Mouse (Mus musculus) cerebral cortex, adult 2 months (tissue): ENCODE results near the gene Podn.

ENCODE experiments used
- WGBS: fragments of 180-500 bp; shearing (Covaris S2); methylation state at CpG from one replicate; pipeline ENCODE4 v1.1.7; 2018; 5-methylcytosine and 5-hydroxymethylcytosine counted together

The Podn gene

DNA sequence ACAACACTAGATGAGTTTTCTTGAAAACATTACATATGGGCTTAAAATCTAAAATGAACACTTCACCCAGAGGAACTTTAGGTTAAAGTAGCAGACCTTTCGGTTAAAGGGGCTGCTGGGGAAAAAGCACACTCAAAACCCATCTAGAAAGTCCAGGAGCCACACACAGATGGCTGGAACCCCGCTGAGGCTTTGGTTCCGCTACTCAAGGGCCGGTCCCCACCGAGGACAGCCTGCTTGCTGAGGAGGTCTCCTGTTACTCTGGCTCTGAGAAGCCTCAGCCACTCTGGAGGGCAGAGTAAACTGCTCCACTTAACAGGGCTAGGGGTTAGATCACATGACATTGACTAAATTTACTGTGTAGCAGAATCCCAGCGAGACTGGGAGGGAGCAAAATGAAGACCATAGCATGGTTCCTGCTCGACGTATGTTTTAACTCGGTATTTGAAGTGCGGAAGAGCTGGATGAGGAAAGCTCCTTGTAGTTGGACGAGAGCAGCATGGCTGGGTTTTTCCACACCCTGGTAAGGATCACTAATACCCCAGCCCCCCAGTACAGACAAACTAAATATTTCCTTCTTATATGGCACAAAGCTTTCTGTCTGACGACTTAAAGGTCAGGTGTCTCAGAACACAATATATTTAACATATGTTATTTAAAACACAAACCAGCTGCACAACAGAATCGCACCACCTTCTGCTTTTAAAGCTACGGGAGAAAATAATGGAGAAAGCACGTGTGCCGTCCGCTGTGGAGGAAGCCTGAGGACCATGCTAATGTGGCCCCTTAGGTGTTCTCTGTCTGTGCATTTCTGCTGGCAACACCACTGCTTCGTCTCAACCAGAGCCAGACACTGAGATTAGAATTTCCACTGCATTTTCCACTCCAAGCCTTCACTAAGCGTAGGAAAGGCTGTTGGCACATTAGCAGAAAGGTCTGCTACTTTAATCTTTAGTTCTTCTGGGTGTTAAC is 50.8 kb downstream of the Podn start:
- WGBS = 84% methylated on average over 19 of the region's 19 CpGs

- WGBS = 80% methylated on average over 8 of the region's 8 CpGs
Measured at GRCm38 (mm10) chr4:108037027-108037426, 59.2 kb downstream of the Podn start.

- 59% methylated on average over 8 of the region's 8 CpGs for WGBS
Measured at GRCm38 (mm10) chr4:108033041-108033764, 63.0 kb downstream of the Podn start.

DNA sequence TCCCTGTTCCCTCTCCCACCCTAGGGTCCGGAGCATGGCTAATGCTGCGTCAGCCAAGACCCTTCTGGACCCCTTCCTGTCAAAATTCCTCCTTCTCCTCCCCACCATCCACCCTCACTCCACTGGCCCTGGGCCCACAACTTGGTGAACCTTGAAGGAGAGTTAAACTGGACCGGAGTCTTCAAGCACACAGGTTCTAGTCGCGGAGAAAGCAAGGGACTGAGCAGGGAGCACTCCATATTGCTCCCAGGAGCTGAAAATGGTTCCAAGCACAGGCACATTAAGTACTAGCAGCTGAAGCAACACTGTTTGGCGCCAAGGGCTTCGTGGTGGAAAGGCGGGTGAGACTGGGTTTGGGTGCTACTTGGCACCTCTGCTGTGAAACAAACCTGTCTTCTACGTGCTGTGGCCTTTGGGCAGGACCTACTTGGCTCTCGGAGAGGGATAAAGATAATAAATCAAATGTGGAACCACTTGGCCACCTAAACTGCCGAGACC is 63.8 kb downstream of the Podn start:
- 55% methylated on average over 11 of the region's 11 CpGs for WGBS

DNA sequence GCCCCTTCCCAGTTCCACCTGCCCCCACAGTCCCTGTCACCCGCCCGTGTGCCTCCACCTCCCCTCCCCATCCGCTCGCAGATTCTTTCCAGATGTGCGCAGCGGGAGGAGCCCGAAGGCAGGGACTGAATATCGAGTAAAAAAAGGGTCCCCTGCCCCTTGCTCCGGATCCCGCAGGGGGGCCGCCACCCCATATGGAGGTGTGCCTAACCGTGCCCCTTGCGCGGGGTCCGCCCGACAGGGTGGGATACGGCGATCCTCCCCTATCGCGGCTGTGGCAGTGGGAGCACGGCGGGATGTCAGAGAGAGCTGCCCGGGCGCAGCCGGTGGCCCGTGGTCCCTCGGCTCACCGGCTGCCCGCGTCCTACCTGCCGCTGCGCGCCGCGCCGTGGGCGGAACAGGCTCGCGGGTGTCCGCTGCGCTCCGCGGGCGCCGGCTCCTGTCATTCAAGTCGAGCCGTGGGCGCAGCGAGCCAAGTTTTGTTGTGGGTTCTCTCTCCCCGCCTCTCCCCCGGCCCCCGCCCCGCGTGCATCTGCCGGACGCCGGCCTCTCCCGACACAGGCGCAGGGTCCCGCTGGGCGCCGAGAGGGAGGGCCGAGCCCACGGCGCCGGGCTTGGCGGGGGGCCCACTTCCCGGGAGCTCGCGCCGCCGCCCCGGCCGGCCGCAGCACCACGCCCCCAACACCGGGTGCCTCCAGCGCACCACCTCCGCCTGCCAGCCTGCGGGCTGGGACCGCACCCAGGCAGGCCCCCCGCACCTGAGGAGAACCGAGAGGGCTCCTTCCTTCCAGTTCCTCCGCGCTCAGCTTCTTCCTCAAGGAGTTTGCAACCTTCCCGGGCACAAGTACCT is 64.5 kb downstream of the Podn start:
- 2% methylated on average over 85 of the region's 86 CpGs for WGBS

GRCm38 (mm10) chr4:108030888-108031501 is 65.2 kb downstream of the Podn start:
- 19% methylated on average over 22 of the region's 22 CpGs for whole genome bisulfite sequencing

- WGBS = 69% methylated on average over 3 of the region's 3 CpGs
Measured at GRCm38 (mm10) chr4:108026193-108026592, 70.1 kb downstream of the Podn start.

GRCm38 (mm10) chr4:108025269-108025668 is 71.0 kb downstream of the Podn start:
- WGBS = 46% methylated on average over 10 of the region's 10 CpGs

- WGBS = 88% methylated on average over 5 of the region's 5 CpGs
Measured at GRCm38 (mm10) chr4:108024641-108025040, 71.6 kb downstream of the Podn start.

- WGBS = 88% methylated on average over 4 of the region's 4 CpGs
Measured at GRCm38 (mm10) chr4:108023186-108023585, 73.1 kb downstream of the Podn start.

- WGBS = 83% methylated on average over 6 of the region's 6 CpGs
Measured at GRCm38 (mm10) chr4:108020178-108020577, 76.1 kb downstream of the Podn start.

- 51% methylated on average over 14 of the region's 14 CpGs for WGBS
Measured at GRCm38 (mm10) chr4:108018961-108019921, 77.0 kb downstream of the Podn start.

DNA sequence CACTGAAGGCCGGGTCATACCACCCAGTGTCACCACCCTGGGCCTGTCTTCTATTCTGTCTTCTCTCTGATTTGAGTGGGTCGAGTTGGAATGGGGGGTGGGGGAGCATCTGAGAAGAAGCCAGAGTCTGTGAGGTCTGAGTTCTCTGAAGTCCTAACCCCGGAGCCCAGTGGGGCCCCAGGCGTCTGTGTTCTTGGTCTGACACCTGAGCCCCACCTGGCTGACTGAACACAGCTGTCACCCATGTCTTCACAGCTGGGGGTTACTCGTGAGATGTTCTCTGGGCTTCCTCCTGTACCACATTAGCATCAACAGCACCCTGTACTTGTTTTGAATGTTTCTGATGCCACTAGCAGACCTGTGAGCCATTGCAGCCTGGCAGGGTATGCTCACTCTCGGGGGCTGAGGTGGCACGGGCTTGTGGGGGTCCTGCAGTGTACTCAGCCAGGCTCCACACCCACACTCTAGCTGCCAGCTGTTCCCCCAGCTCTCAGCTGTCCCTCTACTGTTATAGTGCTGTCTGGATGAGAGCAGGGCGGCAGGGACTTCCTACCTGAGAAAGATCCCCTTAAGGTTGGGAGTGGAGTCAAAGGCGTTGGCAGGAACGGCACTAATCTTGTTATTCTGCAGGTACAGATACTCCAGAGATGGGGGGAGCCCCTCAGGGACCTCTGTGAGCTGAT is 77.9 kb downstream of the Podn start:
- WGBS = 64% methylated on average over 10 of the region's 10 CpGs

DNA sequence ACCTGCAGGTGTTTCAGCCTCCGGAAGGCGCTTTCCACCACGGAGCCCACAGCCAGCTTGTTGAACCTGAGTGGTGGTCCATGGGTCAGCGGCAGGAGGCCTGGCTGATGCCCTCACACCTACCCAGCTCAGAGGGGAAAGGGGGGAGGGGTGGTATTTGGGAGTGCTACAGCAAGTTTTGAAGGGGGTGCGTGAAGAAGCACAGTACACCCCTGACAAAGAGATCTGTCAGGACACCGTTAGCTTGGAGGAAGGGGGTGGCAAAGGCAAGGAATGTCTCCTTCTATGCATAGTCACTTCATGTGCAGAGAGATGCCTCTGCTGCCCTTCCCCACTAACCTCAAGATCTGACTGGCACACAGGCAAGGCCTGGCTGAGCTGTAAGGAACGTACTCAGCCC is 78.4 kb downstream of the Podn start:
- WGBS = 88% methylated on average over 7 of the region's 7 CpGs

DNA sequence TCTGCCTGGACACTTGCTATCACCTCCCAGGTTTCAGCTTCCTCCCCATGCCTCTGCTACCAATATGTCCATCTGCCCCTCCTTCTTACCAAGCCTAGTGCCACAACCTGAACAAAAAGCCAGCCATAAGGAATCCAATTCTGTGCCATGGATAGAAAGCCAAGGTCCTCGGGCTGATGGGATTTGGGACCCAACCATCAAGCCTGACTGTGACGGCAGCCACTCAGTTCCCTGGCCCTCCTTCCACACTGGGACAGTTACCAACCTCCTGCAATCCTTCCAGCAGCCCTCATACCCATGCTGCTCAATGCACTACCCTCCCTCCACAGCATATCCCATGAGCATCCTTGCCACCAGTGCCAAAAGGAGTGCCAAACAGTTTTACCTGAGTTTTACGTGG is 79.9 kb downstream of the Podn start:
- WGBS = 81% methylated on average over 3 of the region's 3 CpGs

DNA sequence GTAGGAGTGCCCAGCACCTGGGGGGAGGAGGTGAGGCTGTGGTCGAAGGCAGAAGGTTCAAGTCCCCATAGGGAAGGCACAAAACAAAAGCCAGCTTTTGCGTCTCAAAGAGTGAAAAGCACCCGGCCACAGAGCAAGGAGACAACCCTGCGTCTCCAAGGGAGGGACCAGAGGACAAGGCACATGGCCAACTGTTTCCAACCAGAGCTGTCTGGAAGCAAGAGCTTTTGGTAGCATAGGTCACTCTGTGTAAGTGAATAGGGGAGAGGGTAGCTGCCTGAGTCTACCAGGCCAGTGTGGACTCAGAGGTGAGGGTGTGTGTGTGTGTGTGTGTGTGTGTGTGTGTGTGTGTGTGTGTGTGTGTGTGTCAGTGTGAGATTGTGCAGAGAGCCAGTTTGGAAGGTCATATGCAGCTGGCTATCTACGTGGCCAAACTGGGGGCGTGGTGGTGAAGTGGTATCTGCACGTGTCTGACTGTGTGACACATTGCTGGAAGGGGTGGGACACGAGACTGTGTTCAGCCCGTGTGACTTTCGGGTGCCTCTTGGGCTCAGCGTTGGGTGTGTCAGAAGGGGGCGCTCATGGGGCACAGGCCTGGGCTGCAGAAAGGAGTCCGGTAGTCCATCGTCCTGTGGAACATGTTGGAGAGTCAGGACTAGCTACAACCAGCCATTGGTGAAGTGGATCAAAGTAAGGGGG is 81.0 kb downstream of the Podn start:
- WGBS = 68% methylated on average over 14 of the region's 14 CpGs

DNA sequence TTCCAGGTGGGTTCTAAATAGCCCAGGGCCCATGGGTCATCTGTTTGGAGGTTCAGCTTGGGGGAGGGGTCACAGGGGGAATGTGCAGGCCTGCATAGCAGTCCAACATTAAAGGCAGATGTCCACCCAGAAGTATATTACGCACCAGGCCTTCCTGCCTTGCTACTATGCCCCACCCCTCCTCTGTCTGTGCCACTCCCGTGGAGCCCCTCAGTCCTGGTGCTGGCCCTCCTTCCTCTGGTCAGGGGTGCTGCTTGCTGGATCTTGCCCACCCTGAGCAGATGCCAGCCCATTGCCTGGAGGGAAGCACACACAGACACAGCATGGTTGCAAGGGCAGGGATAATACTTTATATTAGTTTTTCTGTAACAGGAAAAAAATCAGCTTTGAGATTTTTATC is 81.8 kb downstream of the Podn start:
- WGBS = 84% methylated on average over 2 of the region's 2 CpGs

DNA sequence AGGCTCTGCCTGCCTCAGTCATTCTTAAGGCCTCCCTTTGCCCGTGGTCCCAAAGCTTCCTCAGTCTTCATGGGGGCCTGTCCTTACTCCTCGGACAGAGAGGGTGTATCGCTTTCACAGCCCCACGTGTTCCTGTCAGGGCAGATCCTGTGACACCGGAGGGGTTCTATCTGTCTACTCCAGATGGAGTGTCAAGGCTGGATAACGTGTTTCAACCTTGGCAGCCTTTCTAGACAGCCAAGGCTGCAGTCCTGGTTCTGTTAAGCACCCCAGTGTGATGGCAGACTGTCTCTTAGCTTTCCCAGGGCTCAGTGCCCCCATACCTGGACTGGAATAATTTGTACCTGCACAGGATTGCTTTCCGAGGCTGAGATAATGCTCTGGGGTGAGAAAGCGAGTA is 87.7 kb downstream of the Podn start:
- 81% methylated on average over 8 of the region's 8 CpGs for WGBS
